Mouse (Mus musculus) lung, postnatal 36 days (tissue): ENCODE measurements around the gene Nkx3-2.

ENCODE experiments used
- DNase-seq: peaks from one replicate; pipeline ENCODE4 v3.0.0; 2022; ENCODE audit warnings: mixed read lengths

Gene Nkx3-2

DNA sequence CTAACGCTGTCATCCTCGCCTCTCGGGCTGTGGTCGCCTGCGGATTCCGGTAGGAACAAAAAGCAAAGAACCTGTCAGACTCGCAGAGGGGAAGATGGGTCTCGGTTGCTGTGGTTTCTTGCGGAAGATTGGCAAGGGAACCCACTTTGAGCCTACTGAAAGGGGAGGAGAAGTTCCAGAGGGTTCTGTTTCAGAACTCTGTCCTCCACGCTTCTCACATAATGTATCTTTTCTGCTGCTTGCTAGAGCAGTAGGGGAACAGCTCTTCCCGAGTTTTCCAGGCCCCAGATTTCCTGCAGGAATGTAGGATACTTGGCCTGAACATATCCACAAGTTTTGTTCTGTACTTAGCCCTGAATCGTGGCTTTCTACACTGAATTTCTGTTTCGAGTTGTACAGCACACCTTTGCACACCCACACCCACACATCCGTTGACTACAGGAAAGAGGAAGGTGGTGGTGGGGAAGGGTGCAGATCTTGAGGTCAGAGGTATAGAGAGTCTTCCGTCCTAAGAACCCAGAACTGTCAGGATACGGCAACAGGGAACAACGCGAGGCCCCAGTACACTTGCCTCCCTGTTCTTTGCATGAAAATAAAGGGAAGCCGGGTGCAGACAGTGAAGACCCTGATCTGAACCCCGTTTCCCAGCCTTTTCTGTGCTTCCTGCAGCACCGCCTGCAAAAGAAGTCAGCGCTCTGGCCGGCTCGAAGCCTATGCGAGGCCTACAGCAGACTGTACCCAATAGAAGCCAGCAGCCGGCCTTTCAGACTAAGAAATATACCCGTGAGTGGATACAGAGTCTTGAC lies 2.0 kb downstream of the Nkx3-2 start:
- DNase-seq = no peak

- DNase-seq = no peak
These were observed 2.7 kb downstream of the Nkx3-2 start for GRCm38 (mm10) chr5:41761509-41762140.

GRCm38 (mm10) chr5:41760831-41761508 lies 3.3 kb downstream of the Nkx3-2 start:
- no peak for DNase-seq

GRCm38 (mm10) chr5:41760071-41760470 lies 4.2 kb downstream of the Nkx3-2 start:
- DNase-seq = no peak

DNA sequence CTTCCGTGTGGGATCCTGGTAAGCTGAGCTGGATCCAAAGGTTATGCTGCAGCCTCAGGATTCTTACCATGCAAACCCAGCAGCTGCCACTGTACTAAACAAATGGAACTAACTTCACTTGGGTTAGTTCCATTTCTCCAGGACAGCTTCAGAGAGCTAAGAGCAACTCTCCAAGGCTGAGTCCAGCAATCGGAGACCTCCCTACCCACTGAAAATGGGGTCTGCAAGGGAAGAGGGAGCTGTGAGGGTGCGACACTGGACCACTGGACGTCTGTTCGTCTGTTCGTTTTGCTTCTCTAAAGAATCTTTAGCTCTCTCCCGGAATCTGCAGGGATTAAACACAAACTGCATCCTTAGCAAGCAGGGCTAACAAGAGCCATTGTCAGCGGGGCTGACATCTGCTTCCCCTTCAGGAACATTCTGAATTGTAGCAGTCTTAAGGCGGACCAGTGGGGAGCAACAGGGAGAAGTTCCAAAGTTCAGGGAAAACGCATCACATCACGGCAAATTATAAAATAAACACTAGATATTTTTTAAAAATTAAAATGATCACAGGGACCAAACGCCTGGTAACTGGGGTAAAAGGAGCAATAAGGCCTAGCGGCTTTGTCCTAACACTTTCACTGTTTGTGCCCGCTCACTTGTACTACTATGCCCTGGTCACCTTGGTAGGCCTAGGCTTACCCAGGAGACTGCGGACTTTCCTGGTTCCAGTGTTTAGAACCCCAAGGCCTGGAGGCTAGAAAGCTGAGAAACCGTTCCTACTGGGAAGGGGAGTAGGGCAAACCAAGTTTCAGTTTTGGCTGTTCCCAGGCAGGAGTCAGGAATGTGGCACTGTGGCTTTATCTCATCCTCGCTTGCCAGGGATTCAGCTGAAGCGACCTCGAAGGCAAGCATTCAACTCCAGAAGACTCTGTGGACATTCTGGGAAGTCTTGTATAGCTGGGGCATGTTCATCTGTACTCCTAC lies 5.3 kb downstream of the Nkx3-2 start:
- DNase-seq = no peak

DNA sequence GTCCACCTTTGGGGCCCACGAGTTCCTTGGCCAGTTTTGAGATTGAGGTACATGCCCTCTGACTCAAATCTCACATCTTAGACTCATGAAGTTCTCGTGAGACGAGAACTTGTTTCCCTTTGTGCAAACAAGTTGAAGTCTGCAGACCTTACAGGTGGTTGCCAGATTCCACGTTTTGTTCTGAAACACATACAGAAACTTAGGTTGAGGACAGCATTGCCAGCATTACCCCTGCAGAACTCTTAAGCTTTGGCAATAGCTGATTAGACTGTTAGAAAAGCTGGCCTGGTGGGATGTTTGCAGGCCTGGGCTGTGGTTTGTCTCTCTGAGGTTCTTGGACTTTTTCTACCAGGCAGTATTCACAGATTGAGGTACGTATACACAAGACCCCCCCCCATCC lies 7.0 kb downstream of the Nkx3-2 start:
- DNase-seq = no peak

DNA sequence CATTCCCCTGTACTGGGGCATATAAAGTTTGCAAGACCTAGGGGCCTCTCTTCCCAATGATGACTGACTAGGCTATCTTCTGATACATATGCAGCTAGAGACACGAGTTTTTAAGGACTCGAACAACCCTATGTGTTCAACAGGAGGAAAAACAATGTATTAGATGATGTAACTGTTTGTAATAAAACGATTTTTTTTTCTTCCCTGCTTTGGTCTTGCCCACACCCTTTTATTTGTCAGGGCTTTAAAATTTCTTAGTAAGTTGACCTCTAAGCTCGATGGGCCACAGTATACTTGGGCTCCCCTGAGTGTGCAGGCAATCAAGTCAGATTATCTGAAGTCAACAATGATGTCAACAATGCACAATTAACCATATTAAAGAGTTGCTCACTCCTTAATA lies 7.9 kb downstream of the Nkx3-2 start:
- DNase-seq = no peak

DNA sequence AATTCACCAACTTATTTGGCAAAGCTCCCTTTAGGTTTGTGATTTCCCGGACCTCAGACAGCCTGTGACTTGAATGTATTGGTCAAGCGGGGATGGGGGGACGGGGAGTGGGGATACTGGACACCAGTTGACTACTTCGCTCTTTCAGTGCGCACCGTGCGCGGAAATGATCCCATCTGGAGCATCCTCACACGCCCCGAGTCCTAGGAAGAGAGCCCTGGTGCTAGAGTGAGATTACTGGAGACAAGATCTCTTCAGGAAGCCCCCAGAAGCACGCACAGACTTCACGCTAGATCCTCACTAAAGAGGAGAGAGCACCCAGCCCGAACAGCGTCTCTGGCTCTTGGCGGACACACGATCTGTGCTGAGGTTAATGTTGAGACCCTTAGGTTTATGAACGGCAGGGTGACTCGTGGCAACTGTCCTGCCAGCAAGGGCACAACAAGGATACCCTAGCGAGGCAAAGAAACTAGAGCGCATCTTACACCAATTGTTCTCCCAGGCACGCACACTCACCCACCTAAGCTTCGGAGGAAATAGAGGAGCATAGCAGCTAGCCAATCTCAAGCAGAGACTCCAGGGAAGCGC lies 8.8 kb downstream of the Nkx3-2 start:
- DNase-seq = no peak

DNA sequence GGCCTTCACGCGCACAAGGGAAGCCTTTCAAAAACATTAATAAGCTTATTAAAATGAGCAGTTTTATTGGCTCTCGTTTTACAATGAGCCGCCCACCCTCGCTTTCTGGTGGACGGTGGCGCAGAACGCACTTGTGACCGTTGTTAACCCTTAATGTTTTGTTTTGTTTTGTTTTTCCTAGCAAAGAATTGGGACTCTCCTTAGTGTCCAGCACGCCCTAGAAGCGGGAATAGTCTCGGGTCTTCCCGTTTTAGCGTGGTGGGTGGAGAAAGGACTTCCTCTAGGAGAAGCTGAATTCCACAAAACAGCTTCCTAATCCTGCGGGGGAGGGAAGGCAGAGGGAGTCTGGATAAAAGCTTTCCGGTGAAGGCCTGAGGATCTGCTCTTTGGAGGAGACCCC lies 9.5 kb downstream of the Nkx3-2 start:
- no peak for DNase-seq

GRCm38 (mm10) chr5:41754226-41754775 lies 10.0 kb downstream of the Nkx3-2 start:
- DNase-seq = no peak

DNA sequence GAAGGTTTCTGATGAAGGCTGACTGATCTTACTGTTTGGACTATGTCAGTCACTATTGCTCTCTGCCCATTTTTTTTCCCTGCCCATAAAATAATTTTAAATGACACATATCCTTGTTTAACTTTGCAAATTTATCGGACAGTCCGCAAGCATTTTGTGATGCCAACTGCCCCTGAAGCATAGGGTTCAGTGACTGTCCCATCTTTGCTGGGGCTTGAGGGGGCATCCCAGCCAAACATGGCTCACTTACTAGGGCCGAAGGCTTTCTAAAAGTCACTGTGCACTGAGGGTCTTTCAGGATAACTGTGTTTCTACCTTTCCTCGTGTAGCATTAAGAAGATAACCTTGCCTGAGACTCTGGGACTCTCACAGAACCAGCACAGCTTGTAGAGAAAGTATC lies 11.6 kb downstream of the Nkx3-2 start:
- no peak for DNase-seq

DNA sequence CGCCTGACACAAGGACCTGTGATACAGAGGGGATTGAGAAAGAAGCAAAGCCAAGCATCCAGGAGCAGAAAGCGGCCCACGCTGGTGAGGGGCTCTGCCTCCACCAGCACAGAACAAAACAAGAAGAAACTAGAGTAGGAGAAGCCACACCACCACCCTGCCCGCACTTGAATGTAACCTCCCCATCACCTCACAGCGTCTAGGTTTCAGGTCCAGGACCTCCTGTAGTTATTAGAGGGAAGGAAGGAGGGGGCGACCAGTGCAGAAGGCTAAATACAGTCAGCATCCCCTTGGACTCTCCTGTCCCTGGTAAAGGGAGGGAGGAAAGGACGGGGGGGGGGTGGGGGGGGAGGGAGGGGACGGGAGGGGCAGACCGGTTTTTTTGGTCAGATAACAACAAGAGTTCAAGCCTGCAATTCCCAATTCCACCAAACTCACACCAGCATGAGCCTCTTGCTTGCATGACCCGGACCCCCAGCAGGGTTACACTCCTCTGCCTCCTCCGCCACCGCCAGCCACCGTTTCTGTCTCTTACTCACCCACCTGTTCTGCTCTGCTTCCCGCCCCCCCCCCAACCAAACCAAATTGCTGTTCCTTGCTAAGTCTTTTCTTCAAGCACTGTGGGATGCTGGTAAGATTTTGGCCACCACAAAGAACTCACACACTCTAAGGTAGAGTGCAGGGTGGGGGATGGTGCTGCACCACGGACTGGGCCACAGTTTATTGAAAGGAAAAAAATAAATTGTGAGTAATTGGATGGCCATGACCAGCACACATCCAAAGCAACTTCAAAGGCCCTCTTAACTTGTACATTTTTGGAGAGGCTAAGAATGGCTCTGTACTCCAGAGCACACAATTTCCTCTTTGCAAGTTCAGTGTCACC lies 19.2 kb downstream of the Nkx3-2 start:
- DNase-seq = no peak

DNA sequence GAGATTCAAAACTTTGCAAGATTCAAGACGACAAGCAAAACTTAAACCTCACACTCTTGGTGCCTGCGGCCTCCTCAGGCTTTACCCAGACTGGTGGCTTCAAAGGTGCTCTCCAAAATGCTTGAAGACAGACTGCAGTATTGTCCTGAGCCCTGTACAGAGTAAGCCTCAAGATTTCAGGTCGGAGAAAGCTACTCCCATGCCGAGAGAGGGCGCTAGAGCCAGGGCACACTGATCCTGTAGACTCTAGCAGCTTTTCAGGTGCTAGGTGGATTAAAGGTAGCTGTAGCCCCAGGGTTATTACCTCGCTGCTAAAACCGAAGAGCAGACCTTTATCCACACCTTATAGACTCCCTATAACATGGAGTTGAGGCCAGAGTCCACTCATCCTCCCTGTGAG lies 20.1 kb downstream of the Nkx3-2 start:
- DNase-seq = no peak

DNA sequence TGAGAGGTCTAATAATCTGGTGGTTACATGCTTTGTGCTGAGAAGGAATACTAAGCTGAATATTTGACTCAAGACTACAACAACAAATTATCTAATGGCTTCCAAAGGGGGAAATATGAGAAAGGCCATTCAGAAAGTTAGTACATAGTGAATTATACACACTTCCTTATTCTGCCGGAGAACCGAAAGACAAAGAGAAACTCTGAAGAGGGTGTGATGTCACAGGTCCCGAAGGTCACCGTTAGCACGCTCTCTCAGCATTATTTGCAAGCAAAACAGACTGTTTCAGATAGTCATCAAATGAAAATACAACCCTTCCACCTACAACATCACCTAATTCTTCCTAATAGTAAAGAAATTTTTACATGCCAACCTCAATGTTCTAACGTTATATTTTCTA lies 25.5 kb downstream of the Nkx3-2 start:
- DNase-seq = peak; percentile 22

DNA sequence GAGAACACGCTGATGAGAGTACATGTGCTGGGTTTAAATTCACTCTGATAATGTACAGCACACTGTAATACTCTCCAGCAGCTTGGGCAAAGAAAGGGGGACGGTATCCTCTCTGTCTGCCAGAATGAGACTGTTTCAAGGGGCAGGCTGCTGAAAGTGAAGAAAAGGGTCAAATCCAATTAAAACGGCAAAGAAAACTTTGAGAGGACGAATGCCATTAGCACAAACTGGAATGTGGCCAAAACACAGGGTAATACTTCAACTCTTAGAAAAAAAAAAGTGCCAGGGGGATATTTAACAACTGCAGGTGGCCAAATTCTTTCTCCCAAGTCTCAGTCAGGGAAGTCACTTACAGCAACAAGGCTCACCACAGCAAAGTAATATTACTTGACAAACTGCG lies 27.3 kb downstream of the Nkx3-2 start:
- DNase-seq = no peak

DNA sequence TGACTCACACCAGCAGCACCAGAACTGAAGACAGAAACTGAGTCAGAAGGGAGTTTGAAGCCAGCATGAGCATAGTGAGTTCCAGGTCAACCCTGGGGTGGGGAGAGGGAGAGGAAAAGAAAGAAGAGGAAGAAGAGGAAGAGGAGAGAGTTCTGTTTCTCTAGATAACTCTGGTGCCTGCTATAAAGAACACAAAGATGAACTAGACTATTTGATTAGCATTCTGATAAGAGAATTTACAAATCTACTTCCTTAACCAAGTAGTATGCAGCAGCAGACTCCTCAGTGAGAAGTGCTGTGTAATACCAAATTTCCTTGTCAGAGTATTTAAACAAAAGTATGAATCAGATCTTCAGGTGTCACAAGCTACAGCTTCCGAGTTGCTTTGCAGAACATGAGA lies 37.3 kb downstream of the Nkx3-2 start:
- DNase-seq = no peak

GRCm38 (mm10) chr5:41725573-41725972 lies 38.7 kb downstream of the Nkx3-2 start:
- DNase-seq = no peak
